Mouse (Mus musculus): ENCODE measurements around the gene Cep44. TPM values are rescaled to one million over a fixed set of nuclear protein-coding genes. Genes with fewer than 3 reads are reported as not detected.

Gene Cep44
- polyA plus RNA-seq, 1 experiment from 2014 or later: 21.8 TPM

DNA sequence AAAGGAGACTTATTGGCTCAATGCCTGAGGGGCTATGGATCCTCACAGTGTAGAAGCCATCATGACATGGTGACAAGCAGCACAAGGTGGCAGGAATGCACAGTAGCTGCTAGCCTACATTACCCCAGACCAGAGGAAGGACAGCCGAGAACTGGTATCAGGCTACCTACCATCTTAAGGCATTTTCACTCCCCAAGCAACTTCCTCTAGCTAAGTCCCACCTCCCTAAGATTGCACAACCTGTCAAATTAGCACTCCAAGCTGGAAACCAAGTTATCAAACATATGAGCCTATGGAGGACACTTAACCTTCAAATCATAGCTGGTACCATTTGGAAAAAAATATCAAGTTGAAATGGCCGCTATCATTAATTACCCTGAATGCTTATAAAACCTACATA lies 3.0 kb downstream of the Cep44 start:
- 100% methylated on average over 2 of the region's 2 CpGs for WGBS
- ATAC-seq (ENCODE audit: low FRiP score): no peak
- Histone ChIP-seq H3K36me3 (peaks cover 12% of the 10 kb centered on the region), H3K4me3 (replicated peaks) (no peak overlapping the region), H3K27ac (replicated peaks) (no peak overlapping the region), H3K27me3 (replicated peaks) (no peaks in the 10 kb centered on the region), H3K4me2 (no peak overlapping the region), H3K4me1 (peaks cover 14% of the 10 kb centered on the region), H3K9me3 (replicated peaks) (no peaks in the 10 kb centered on the region), H3K9ac (replicated peaks) (no peak overlapping the region)

GRCm38 (mm10) chr8:56540706-56541105 lies 10.1 kb downstream of the Cep44 start:
- Histone ChIP-seq H3K9me3 (replicated peaks) (no peaks in the 10 kb centered on the region), H3K27me3 (replicated peaks) (no peaks in the 10 kb centered on the region), H3K4me3 (replicated peaks) (no peak overlapping the region), H3K27ac (replicated peaks) (no peak overlapping the region), H3K4me2 (no peak overlapping the region), H3K4me1 (no peaks in the 10 kb centered on the region), H3K9ac (replicated peaks) (no peak overlapping the region), H3K36me3 (peaks cover 49% of the 10 kb centered on the region)
- WGBS: 93% methylated on average over 7 of the region's 7 CpGs
- ATAC-seq (ENCODE audit: low FRiP score): no peak

- H3K27me3 ChIP-seq (replicated peaks): no peaks in the 10 kb centered on the region
- ATAC-seq (ENCODE audit: low FRiP score): no peak
- no peak overlapping the region for H3K27ac ChIP-seq (replicated peaks)
- H3K4me3 ChIP-seq (replicated peaks): no peak overlapping the region
- H3K4me2 ChIP-seq: no peak overlapping the region
- H3K9ac ChIP-seq (replicated peaks): no peak overlapping the region
- no peaks in the 10 kb centered on the region for H3K9me3 ChIP-seq (replicated peaks)
- 3% methylated on average over 3 of the region's 3 CpGs for WGBS
- no peaks in the 10 kb centered on the region for H3K4me1 ChIP-seq
- H3K36me3 ChIP-seq: 0 out of 2 replicates have a peak, but pooled peaks cover 6% of the 10 kb centered on the region
Observed at GRCm38 (mm10) chr8:56530359-56530758, 20.5 kb downstream of the Cep44 start.

DNA sequence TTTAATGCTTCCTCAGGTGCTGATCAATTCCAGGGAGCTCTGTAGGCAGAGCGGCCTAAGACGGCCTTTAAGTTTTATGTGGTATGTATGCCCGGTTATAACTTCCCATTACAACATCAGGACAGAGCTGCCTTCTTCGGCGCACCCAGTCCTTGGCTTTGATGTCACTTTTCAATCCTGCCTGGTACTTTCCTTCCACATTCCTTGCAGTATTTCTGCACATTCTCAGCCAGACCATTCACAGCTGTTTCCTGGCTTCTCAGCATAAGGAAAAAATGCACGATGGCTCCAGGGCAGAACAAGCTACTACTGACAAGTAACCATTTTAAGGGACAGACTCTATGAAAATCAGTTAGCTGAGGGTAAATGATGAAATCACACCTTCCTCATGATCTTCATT lies 22.0 kb downstream of the Cep44 start:
- H3K4me2 ChIP-seq: no peak overlapping the region
- H3K9me3 ChIP-seq (replicated peaks): no peaks in the 10 kb centered on the region
- H3K9ac ChIP-seq (replicated peaks): no peak overlapping the region
- H3K27ac ChIP-seq (replicated peaks): no peak overlapping the region
- 0 out of 2 replicates have a peak, but pooled peaks cover 6% of the 10 kb centered on the region for H3K36me3 ChIP-seq
- H3K4me3 ChIP-seq (replicated peaks): no peak overlapping the region
- no peak for ATAC-seq (ENCODE audit: low FRiP score)
- no peaks in the 10 kb centered on the region for H3K27me3 ChIP-seq (replicated peaks)
- H3K4me1 ChIP-seq: no peaks in the 10 kb centered on the region
- 83% methylated on average over 6 of the region's 6 CpGs for WGBS

DNA sequence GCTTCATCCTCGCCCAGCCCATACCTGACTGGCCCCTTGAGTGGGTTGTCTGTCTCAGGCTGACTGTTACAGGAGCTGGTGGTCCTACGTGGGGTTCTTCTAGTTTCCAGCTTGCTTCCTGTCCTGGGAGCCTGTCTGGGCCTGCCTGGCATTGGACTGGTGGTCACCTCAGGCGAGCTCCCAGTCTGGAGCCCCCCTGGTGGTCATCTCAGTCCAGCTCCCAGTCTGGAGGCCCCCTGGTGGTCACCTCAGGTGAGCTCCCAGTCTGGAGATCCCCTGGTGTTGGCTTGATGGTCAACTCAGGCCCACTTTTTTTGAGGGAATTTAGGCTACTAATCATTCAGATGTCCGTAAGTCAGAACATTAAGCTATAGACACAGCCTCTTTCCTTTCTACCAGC lies 29.8 kb downstream of the Cep44 start:
- Histone ChIP-seq H3K9me3 (replicated peaks) (no peaks in the 10 kb centered on the region), H3K4me3 (replicated peaks) (no peak overlapping the region), H3K27ac (replicated peaks) (no peak overlapping the region), H3K27me3 (replicated peaks) (no peaks in the 10 kb centered on the region), H3K9ac (replicated peaks) (no peak overlapping the region), H3K4me2 (no peak overlapping the region), H3K4me1 (no peaks in the 10 kb centered on the region), H3K36me3 (no peaks in the 10 kb centered on the region)
- WGBS: 80% methylated on average over 4 of the region's 4 CpGs
- ATAC-seq (ENCODE audit: low FRiP score): no peak

DNA sequence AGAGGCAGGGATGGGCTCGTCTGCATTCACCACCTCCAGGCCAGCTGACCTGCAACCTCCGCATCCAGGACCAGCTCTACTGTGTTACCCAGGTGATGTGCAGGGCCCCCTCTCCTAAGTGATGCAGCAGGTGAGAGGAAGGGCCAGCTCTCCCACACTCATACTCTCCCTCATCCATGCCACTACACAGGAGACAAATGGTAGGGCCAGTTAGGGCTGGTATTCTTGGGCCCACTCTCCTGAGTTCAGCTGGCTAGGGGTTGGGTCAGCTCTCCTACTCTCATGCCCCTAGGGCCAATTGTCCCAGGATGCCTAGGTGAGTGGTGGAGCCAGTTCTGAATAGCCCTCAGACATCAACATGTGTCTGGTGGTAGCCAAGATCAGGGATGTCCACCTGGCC lies 30.6 kb downstream of the Cep44 start:
- Histone ChIP-seq H3K27me3 (replicated peaks) (no peaks in the 10 kb centered on the region), H3K4me2 (no peak overlapping the region), H3K36me3 (no peaks in the 10 kb centered on the region), H3K27ac (replicated peaks) (no peak overlapping the region), H3K9me3 (replicated peaks) (no peaks in the 10 kb centered on the region), H3K4me1 (no peaks in the 10 kb centered on the region), H3K9ac (replicated peaks) (no peak overlapping the region), H3K4me3 (replicated peaks) (no peak overlapping the region)
- 86% methylated on average over 2 of the region's 2 CpGs for WGBS
- ATAC-seq (ENCODE audit: low FRiP score): no peak

- Histone ChIP-seq H3K4me2 (no peak overlapping the region), H3K36me3 (no peaks in the 10 kb centered on the region), H3K9ac (replicated peaks) (no peak overlapping the region), H3K27ac (replicated peaks) (no peak overlapping the region), H3K4me1 (no peaks in the 10 kb centered on the region), H3K9me3 (replicated peaks) (no peaks in the 10 kb centered on the region), H3K4me3 (replicated peaks) (no peak overlapping the region), H3K27me3 (replicated peaks) (no peaks in the 10 kb centered on the region)
- ATAC-seq (ENCODE audit: low FRiP score): no peak
- WGBS: 66% methylated on average over 6 of the region's 6 CpGs
Observed at GRCm38 (mm10) chr8:56518848-56519247, 32.0 kb downstream of the Cep44 start.

DNA sequence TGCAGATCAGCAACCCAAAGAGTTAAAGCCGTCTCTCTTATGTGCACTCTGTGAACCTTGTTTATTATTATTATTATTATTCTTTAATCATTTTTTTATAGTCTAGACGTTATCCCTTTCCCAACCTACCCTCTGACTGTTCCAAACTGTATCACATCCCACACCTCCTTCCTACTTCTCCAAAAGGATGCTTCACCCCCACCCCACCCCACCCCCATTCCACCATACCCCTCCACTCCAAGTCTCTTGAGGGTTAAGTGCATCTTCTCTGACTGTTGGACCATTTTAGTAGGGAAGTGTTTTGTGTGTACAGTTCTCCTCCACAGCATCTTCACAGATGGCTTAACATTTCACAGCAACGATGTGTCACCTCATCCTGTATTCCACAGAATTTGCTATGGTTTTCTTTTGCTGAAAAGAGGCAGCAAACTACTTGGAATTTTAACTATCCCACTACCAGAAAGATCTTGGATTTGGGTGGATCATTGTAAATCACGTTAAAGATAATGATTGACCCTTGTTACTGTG lies 41.8 kb downstream of the Cep44 start:
- 75% methylated on average over 4 of the region's 4 CpGs for WGBS
- H3K36me3 ChIP-seq: no peaks in the 10 kb centered on the region
- H3K4me3 ChIP-seq (replicated peaks): no peak overlapping the region
- H3K9me3 ChIP-seq (replicated peaks): no peaks in the 10 kb centered on the region
- no peaks in the 10 kb centered on the region for H3K4me1 ChIP-seq
- H3K4me2 ChIP-seq: no peak overlapping the region
- H3K27ac ChIP-seq (replicated peaks): no peak overlapping the region
- no peak for ATAC-seq (ENCODE audit: low FRiP score)
- H3K9ac ChIP-seq (replicated peaks): no peak overlapping the region
- no peaks in the 10 kb centered on the region for H3K27me3 ChIP-seq (replicated peaks)

DNA sequence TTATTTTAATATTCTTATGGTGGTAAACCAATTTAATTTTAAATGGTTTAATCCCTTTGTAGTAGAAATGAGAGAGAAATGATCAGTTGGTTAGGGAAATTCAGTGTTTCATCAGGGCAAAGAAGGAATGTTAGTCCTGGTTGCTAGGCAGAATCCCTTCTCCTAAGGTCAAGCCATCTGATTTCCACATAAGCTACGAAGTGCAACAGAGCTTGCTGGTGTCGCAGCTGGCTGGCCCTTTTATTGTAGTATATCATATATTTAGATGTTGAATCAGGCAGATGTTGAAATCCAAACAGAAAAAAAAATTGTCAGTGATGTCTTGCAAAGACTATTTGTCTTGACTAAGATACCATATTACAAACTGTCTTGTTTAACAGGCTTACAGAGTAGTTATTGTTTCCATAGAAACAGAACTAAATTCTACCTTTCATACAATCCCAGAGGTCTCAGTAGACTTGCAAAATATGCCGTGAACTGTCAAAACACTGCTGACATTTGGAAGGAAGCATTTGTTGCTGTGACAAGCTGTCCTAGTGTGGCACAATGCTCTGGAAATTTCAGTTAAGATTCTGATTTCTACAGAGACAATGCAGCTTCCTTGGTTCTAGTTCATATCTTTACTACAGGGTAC lies 42.4 kb downstream of the Cep44 start:
- Histone ChIP-seq H3K4me1 (no peaks in the 10 kb centered on the region), H3K27ac (replicated peaks) (no peak overlapping the region), H3K4me3 (replicated peaks) (no peak overlapping the region), H3K9me3 (replicated peaks) (no peaks in the 10 kb centered on the region), H3K4me2 (no peak overlapping the region), H3K9ac (replicated peaks) (no peak overlapping the region), H3K27me3 (replicated peaks) (no peaks in the 10 kb centered on the region), H3K36me3 (no peaks in the 10 kb centered on the region)
- 75% methylated on average over 3 of the region's 3 CpGs for WGBS
- ATAC-seq (ENCODE audit: low FRiP score): no peak

GRCm38 (mm10) chr8:56501911-56502310 lies 48.9 kb downstream of the Cep44 start:
- Histone ChIP-seq H3K4me2 (no peak overlapping the region), H3K27me3 (replicated peaks) (no peaks in the 10 kb centered on the region), H3K27ac (replicated peaks) (no peak overlapping the region), H3K4me1 (no peaks in the 10 kb centered on the region), H3K36me3 (no peaks in the 10 kb centered on the region), H3K9me3 (replicated peaks) (no peaks in the 10 kb centered on the region), H3K4me3 (replicated peaks) (no peak overlapping the region), H3K9ac (replicated peaks) (no peak overlapping the region)
- no peak for ATAC-seq (ENCODE audit: low FRiP score)

GRCm38 (mm10) chr8:56489496-56489895 lies 61.4 kb downstream of the Cep44 start:
- no peak overlapping the region for H3K9ac ChIP-seq (replicated peaks)
- no peak for ATAC-seq (ENCODE audit: low FRiP score)
- no peak overlapping the region for H3K27ac ChIP-seq (replicated peaks)
- H3K4me3 ChIP-seq (replicated peaks): no peak overlapping the region
- H3K4me2 ChIP-seq: no peak overlapping the region
- 29% methylated on average over 2 of the region's 2 CpGs for WGBS
- H3K4me1 ChIP-seq: no peaks in the 10 kb centered on the region
- H3K9me3 ChIP-seq (replicated peaks): no peaks in the 10 kb centered on the region
- no peaks in the 10 kb centered on the region for H3K27me3 ChIP-seq (replicated peaks)
- no peaks in the 10 kb centered on the region for H3K36me3 ChIP-seq

- Histone ChIP-seq H3K4me1 (no peaks in the 10 kb centered on the region), H3K9me3 (replicated peaks) (no peaks in the 10 kb centered on the region), H3K4me3 (replicated peaks) (no peak overlapping the region), H3K9ac (replicated peaks) (no peak overlapping the region), H3K27ac (replicated peaks) (no peak overlapping the region), H3K4me2 (no peak overlapping the region), H3K27me3 (replicated peaks) (no peaks in the 10 kb centered on the region), H3K36me3 (no peaks in the 10 kb centered on the region)
- ATAC-seq (ENCODE audit: low FRiP score): no peak
- 27% methylated on average over 3 of the region's 3 CpGs for WGBS
Observed at GRCm38 (mm10) chr8:56486006-56486405, 64.8 kb downstream of the Cep44 start.

All from neural tube, embryonic 15.5 days (tissue).